Mouse (Mus musculus) kidney, adult 2 months (tissue): ENCODE results near the gene Cacna2d4. TPM values are rescaled to one million over a fixed set of nuclear protein-coding genes. Genes with fewer than 3 reads are reported as not detected.
"Not testable (repeated sequence)": the region's sequence is repeated elsewhere in the genome, so short reads cannot be mapped to it uniquely, and the experiment has no call there.

Experiments
- DNase-seq: peaks from one replicate; pipeline ENCODE4 v3.0.0; 2021
- H3K27ac ChIP-seq: fragments of 200-500 bp; 2 replicates; pipeline ENCODE4 v1.5.1; 2012; ENCODE audit warnings: low read depth, low read length, control low read depth, inconsistent platforms; ENCODE audit not compliant: insufficient read depth
- H3K27me3 ChIP-seq: fragments of 200-500 bp; replicated peaks from 2 replicates; pipeline ENCODE4 v1.6.1; 2012; ENCODE audit warnings: mild to moderate bottlenecking, moderate library complexity, low read length, inconsistent platforms; ENCODE audit not compliant: control insufficient read depth, insufficient read depth
- H3K36me3 ChIP-seq: fragments of 200-500 bp; 2 replicates; pipeline ENCODE4 v1.6.1; 2012; ENCODE audit warnings: mild to moderate bottlenecking, moderate library complexity, low read length, inconsistent platforms; ENCODE audit not compliant: control insufficient read depth, insufficient read depth
- H3K4me1 ChIP-seq: fragments of 200-500 bp; 2 replicates; pipeline ENCODE4 v1.6.1; 2011; ENCODE audit warnings: low read length; ENCODE audit not compliant: control insufficient read depth, insufficient read depth
- H3K4me3 ChIP-seq: fragments of 200-500 bp; 2 replicates; pipeline ENCODE4 v1.5.1; 2011; ENCODE audit warnings: mild to moderate bottlenecking, low read depth, low read length, control low read depth; ENCODE audit not compliant: insufficient read depth
- CTCF ChIP-seq: fragments of 200-500 bp; conservative IDR thresholded peaks from 2 replicates; pipeline ENCODE4 v1.5.1; 2011; ENCODE audit warnings: low read depth, mild to moderate bottlenecking, control low read depth, low read length, moderate library complexity, mixed read lengths; ENCODE audit not compliant: insufficient read depth, insufficient read length
- POLR2A ChIP-seq: fragments of 200-500 bp; IDR thresholded peaks from one replicate; pipeline ENCODE4 v1.6.1; 2011; ENCODE audit warnings: low read depth, low read length, control low read depth
- WGBS: fragments of 180-500 bp; shearing (Covaris S2); methylation state at CpG from one replicate; pipeline ENCODE4 v1.1.7; 2018; 5-methylcytosine and 5-hydroxymethylcytosine counted together
- polyA plus RNA-seq: library from polyadenylated mRNA; depleted of rRNA; stranded (reverse); fragments of >200 nt; gene quantifications from 2 replicates; pipeline ENCODE4 v1.2.3, GENCODE M21; 2012

Cacna2d4 gene
- polyA plus RNA-seq, 1 experiment = 0.66 TPM

DNA sequence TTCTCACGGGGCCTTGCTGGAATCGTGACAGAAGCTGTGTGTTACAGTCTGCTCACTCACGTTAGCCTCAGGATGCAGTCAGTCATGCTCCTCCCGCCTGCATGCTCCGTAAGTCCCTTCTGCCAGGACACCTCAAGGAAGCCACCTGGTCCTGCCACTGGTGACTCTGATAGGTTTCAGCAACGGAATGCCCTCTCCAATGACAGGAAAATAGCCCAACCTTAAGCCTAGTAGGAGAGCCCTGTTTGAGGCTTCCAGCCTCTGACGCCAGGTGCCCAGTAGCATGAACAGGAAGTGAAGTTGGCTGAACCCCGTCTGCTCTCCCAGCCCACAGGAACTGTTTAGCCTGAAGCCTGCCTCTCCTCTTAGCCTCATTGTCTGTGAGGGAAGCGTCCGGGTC lies 109.9 kb downstream of the Cacna2d4 start:
- Histone ChIP-seq H3K36me3 (no peaks in the 10 kb centered on the region), H3K27me3 (no peaks in the 10 kb centered on the region), H3K4me3 (no peak overlapping the region), H3K27ac (no peak overlapping the region), H3K4me1 (no peaks in the 10 kb centered on the region)
- TF ChIP-seq POLR2A = no peak
- no peak for TF ChIP-seq CTCF
- no peak for DNase-seq
- WGBS = 30% methylated on average over 10 of the region's 10 CpGs

DNA sequence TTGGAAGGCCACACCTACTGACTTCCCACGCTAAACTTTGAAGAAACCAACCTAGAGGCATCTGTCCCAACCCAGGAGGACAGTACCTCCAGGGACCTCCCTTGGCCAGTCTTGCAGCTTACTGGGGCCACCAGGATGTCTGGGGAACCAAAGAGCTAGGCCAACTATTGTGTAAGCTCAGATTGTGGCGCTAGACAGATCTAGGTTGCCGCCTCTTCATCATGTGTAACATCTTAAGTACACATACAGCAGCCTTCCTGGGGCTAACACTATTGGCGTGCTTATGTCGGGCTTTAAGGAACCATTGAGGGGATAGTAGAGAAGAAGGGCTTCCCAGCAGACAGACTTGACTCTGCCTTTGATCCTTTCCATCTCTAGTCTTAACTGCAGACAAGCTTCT lies 111.5 kb downstream of the Cacna2d4 start:
- WGBS = 77% methylated on average over 5 of the region's 5 CpGs
- no peak for TF ChIP-seq POLR2A
- no peak for TF ChIP-seq CTCF
- no peak overlapping the region for H3K27ac ChIP-seq
- no peaks in the 10 kb centered on the region for H3K36me3 ChIP-seq
- H3K27me3 ChIP-seq = no peaks in the 10 kb centered on the region
- H3K4me1 ChIP-seq = no peaks in the 10 kb centered on the region
- H3K4me3 ChIP-seq = no peak overlapping the region
- no peak for DNase-seq

DNA sequence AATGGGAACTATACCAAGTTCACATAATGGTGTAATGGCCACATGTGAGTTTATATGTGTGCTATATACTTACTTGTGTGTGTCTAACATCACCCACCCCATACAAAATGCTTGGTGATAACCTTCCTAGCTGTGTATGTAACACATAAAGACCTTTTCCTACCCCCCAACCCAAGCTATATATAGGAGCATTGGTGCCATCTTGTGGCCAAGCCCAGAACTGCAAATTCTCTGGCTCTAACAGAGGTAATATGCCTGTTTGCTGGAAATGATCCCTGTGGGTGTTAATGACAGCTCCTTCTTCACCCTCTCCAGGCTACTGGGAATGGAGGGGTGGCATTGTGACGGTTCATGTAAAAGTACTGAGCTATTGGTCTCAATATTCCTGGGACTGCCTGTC lies 111.9 kb downstream of the Cacna2d4 start:
- H3K27ac ChIP-seq = no peak overlapping the region
- 0% methylated on average over 1 of the region's 1 CpGs for WGBS
- TF ChIP-seq POLR2A (no peak), CTCF (peak; percentile 51)

DNA sequence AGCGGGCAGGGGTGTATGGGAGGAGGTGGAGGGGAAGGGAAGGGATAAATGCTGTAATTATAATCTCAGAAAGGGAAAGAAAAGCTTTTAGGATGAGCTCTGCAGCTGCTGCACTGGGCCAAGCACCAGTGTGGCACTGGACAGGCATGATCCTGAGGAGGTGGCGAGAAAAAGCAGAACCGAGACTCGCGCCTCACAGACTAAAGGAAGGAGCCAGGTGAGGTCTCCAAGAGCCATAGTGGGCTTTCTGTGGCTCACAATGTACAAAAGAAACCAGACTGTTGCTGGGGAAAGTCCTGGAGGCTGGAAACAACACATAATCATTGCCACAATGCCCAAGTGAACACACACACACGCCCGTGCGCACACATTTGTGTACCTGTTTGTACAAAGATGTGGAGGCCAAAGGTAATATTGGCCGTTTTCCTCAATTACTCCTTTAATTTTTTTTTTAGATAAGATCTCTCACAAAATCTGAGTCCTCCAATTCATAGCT lies 114.4 kb downstream of the Cacna2d4 start:
- TF ChIP-seq POLR2A (no peak), CTCF (no peak)
- Histone ChIP-seq H3K4me3 (no peak overlapping the region), H3K4me1 (no peaks in the 10 kb centered on the region), H3K27ac (no peak overlapping the region), H3K36me3 (no peaks in the 10 kb centered on the region), H3K27me3 (no peaks in the 10 kb centered on the region)
- WGBS = 84% methylated on average over 9 of the region's 9 CpGs
- DNase-seq = no peak

More for the DNA sequence above, 111.9 kb downstream of the Cacna2d4 start:
- Histone ChIP-seq H3K4me3 (no peak overlapping the region), H3K27me3 (no peaks in the 10 kb centered on the region), H3K36me3 (no peaks in the 10 kb centered on the region), H3K4me1 (no peaks in the 10 kb centered on the region)
- peak; percentile 70 for DNase-seq

DNA sequence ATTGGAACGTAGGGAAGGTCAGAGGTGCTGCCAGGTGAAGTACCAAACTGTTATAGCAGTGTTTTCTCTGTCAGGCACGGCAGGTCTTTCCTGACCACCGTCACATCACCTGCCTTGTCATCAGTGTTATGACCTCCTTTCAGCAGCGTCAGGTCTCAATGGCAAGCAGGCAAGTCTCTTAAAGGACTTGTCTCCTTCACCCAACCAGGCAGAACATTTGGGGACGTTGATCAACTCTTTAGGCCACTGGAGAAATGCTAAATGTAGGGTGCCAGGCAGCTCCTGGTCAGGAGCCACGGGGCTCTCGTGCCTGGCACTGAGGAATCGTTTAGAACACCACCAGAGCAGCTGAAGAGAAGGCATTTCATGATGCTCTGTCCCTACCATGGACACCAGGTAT lies 115.3 kb downstream of the Cacna2d4 start:
- Histone ChIP-seq H3K27ac (no peak overlapping the region), H3K4me1 (no peaks in the 10 kb centered on the region), H3K27me3 (no peaks in the 10 kb centered on the region), H3K36me3 (no peaks in the 10 kb centered on the region), H3K4me3 (no peak overlapping the region)
- TF ChIP-seq CTCF (no peak), POLR2A (no peak)
- 80% methylated on average over 8 of the region's 8 CpGs for WGBS
- no peak for DNase-seq

DNA sequence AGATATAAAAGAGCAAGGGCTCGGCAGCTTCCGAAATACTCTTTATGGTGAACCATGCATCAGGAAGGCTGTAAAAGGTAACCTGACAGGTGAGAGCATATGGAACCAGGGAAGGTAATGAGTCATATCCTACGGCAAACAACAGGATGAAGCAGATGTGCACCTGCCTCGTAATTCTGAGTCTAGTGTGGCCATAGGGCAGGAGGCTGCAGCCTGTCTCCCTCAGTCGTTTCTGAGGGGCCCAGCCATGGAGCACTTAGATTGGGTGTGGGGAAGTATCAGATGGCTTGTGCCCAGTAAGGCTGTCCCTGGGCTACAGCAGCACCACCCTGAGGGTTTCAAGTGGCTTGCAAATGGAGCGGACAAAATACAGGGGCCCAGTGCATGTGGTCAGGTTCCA lies 116.2 kb downstream of the Cacna2d4 start:
- TF ChIP-seq CTCF = no peak
- no peak for TF ChIP-seq POLR2A
- 79% methylated on average over 6 of the region's 6 CpGs for WGBS
- no peak overlapping the region for H3K4me3 ChIP-seq
- H3K4me1 ChIP-seq = no peaks in the 10 kb centered on the region
- no peak for DNase-seq
- peaks cover 3% of the 10 kb centered on the region; the same call in 1 of the 2 replicates for H3K36me3 ChIP-seq
- no peaks in the 10 kb centered on the region for H3K27me3 ChIP-seq
- no peak overlapping the region for H3K27ac ChIP-seq

DNA sequence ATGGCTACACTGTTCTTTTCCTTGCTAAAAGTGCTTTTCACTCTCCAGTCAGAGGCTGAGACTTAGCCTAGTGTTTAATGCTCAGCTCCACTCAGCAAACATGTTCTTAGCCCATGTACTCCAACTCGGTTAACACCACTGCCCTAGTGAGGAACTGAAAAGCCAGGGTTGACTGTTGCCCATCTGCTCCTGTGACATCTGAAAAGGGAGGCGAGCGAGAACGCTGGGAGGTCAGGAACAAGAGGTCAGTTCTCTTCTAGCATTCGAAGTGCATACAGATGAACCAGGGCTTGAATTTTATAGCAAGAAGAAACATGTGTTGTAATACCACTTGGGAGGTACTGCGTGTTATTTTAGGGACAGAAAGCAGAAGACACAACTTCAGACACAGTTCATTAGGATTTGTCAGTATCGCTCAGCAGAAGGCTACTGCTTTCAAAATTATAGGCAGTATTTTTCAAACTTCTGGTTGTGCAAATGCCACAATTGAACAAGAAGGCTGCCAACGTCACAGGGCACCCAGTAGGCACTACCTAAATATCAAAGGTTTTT lies 121.8 kb downstream of the Cacna2d4 start:
- Histone ChIP-seq H3K4me1 (no peaks in the 10 kb centered on the region), H3K4me3 (no peak overlapping the region), H3K27ac (no peak overlapping the region), H3K27me3 (no peaks in the 10 kb centered on the region), H3K36me3 (peaks cover 10% of the 10 kb centered on the region)
- no peak for DNase-seq
- WGBS = 79% methylated on average over 8 of the region's 8 CpGs
- no peak for TF ChIP-seq CTCF
- TF ChIP-seq POLR2A = no peak

DNA sequence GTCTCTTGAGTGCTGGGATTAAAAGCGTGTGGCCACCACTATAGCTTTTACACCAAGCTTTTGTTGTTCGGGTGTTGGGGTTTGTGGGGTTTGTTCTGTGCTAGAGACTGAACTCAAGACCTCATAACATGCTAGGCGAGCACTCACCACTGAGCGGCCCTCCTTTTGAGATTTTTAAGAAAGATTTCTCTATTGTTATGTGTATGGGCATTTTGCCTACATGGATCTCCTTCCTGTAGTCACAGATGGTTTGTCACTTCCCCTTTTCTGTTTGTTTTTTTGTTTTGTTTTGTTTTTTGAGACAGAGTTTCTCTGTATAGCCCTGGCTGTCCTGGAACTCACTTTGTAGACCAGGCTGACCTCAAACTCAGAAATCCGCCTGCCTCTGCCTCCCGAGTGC lies 123.9 kb downstream of the Cacna2d4 start:
- H3K4me3 ChIP-seq, H3K27ac ChIP-seq, H3K27me3 ChIP-seq, DNase-seq, H3K4me1 ChIP-seq: not testable (repeated sequence)
- peaks cover 14% of the 10 kb centered on the region for H3K36me3 ChIP-seq
- whole genome bisulfite sequencing = 89% methylated on average over 6 of the region's 6 CpGs
